In genomic region chr12:106840150-106840651, GRCm38 (mm10) we compare ENCODE assay signal across 25 mouse cellular contexts.
DNase-seq lines count a peak whose midpoint lies in the region; ATAC-seq and TF ChIP-seq lines count a peak whose summit lies in the region.
"Had no signal": no experiment of that assay in that cellular context is flagged by ENCODE, and none has a peak within 500 bp of the region (broad histone marks: within the 10 kb centered on the region; RNA-seq: fewer than 3 reads in every experiment).

No protein-coding gene starts in this region.

- peaks cover 38% of the 10 kb centered on the region for H3K4me1 ChIP-seq in midbrain, embryonic 10.5 days
- H3K4me1 ChIP-seq in midbrain, postnatal 0 days (ENCODE audit: insufficient read depth, low read length), result no peaks in the 10 kb centered on the region
- peaks cover 24% of the 10 kb centered on the region for H3K4me1 ChIP-seq in forebrain, embryonic 11.5 days (replicated peaks; ENCODE audit: control insufficient read depth, insufficient read depth, low read length)
- H3K4me1 ChIP-seq in forebrain, embryonic 14.5 days (ENCODE audit: control insufficient read depth, insufficient read depth, low read length), result peaks cover 26% of the 10 kb centered on the region
- H3K4me1 ChIP-seq in midbrain, embryonic 15.5 days, result peaks cover 25% of the 10 kb centered on the region
- H3K4me1 ChIP-seq: heart, embryonic 15.5 days; liver, embryonic 12.5 days had no signal

- H3K27me3 ChIP-seq in midbrain, embryonic 10.5 days (ENCODE audit: low read depth, poor library complexity, severe bottlenecking), result peaks cover 26% of the 10 kb centered on the region
- no peaks in the 10 kb centered on the region for H3K27me3 ChIP-seq in midbrain, postnatal 0 days (ENCODE audit: insufficient read depth, low read length)
- H3K27me3 ChIP-seq in forebrain, embryonic 11.5 days (ENCODE audit: control insufficient read depth, insufficient read depth, low read length), result no peaks in the 10 kb centered on the region
- no peaks in the 10 kb centered on the region for H3K27me3 ChIP-seq in forebrain, embryonic 14.5 days (replicated peaks; ENCODE audit: control insufficient read depth, insufficient read depth, low read length)
- no peaks in the 10 kb centered on the region for H3K27me3 ChIP-seq in midbrain, embryonic 15.5 days (replicated peaks)
- H3K27me3 ChIP-seq: CH12.LX; embryonic facial prominence, embryonic 13.5 days; heart, embryonic 15.5 days; liver, embryonic 12.5 days had no signal

- H3K4me2 ChIP-seq in midbrain, postnatal 0 days (ENCODE audit: low read depth, low read length, poor library complexity, severe bottlenecking), result no peak overlapping the region
- no peak overlapping the region for H3K4me2 ChIP-seq in forebrain, embryonic 11.5 days (ENCODE audit: low read depth, low read length, severe bottlenecking)
- no peak overlapping the region for H3K4me2 ChIP-seq in forebrain, embryonic 14.5 days (ENCODE audit: low read length)
- H3K4me2 ChIP-seq in midbrain, embryonic 15.5 days, result no peak overlapping the region
- H3K4me2 ChIP-seq: embryonic facial prominence, embryonic 13.5 days; heart, embryonic 15.5 days; hindbrain, embryonic 13.5 days; liver, embryonic 12.5 days had no signal

- no peak for ATAC-seq in midbrain, postnatal 0 days (ENCODE audit: low FRiP score)
- ATAC-seq in forebrain, embryonic 11.5 days (replicated peaks; ENCODE audit: low FRiP score), result peak; percentile 26; the same call in 1 of the 2 replicates
- peak; percentile 45; the same call in 1 of the 2 replicates for ATAC-seq in forebrain, embryonic 14.5 days
- 0 out of 2 replicates have a peak, but pooled peaks have one; percentile 14 for ATAC-seq in midbrain, embryonic 15.5 days (replicated peaks)
- ATAC-seq: activated CD4-positive, CD25-positive, alpha-beta regulatory T cell, adult 4 months; intestine, postnatal 0 days; liver, embryonic 12.5 days; liver, postnatal 0 days had no signal

- TF ChIP-seq CTCF in midbrain, postnatal 0 days (IDR thresholded peaks at IDR 0.05), result no peak
- TF ChIP-seq CTCF in gastrocnemius, adult 2 months (IDR thresholded peaks at IDR 0.05), result no peak

- peak overlapping the region; percentile 23 for H3K27ac ChIP-seq in midbrain, embryonic 10.5 days (replicated peaks)
- H3K27ac ChIP-seq in midbrain, postnatal 0 days (ENCODE audit: low read depth, low read length), result no peak overlapping the region
- peak overlapping the region; percentile 71 for H3K27ac ChIP-seq in forebrain, embryonic 11.5 days (ENCODE audit: low read depth, low read length)
- H3K27ac ChIP-seq in forebrain, embryonic 14.5 days (ENCODE audit: low read depth, low read length), result no peak overlapping the region
- no peak overlapping the region for H3K27ac ChIP-seq in midbrain, embryonic 15.5 days
- no peak overlapping the region for H3K27ac ChIP-seq in gastrocnemius, adult 2 months
- H3K27ac ChIP-seq: embryonic facial prominence, embryonic 13.5 days; heart, embryonic 15.5 days; liver, embryonic 12.5 days had no signal

- intact Hi-C loops in gastrocnemius, adult 2 months (cut with DNase I), result no loop called here

- H3K9ac ChIP-seq in midbrain, postnatal 0 days (replicated peaks; ENCODE audit: low read length, poor library complexity, severe bottlenecking), result no peak overlapping the region
- peak overlapping the region; percentile 16; the same call in 1 of the 2 replicates for H3K9ac ChIP-seq in forebrain, embryonic 11.5 days (ENCODE audit: low read length)
- H3K9ac ChIP-seq in forebrain, embryonic 14.5 days (ENCODE audit: low read length), result no peak overlapping the region
- H3K9ac ChIP-seq in midbrain, embryonic 15.5 days, result no peak overlapping the region
- H3K9ac ChIP-seq: embryonic facial prominence, embryonic 13.5 days; heart, embryonic 15.5 days; hindbrain, embryonic 13.5 days; liver, embryonic 12.5 days; liver, postnatal 0 days had no signal

- H3K9me3 ChIP-seq in midbrain, embryonic 10.5 days (replicated peaks), result no peaks in the 10 kb centered on the region
- no peaks in the 10 kb centered on the region for H3K9me3 ChIP-seq in midbrain, postnatal 0 days (ENCODE audit: low read length)
- no peaks in the 10 kb centered on the region for H3K9me3 ChIP-seq in forebrain, embryonic 11.5 days (ENCODE audit: control insufficient read depth, low read length)
- H3K9me3 ChIP-seq in forebrain, embryonic 14.5 days (replicated peaks; ENCODE audit: control insufficient read depth, low read length), result no peaks in the 10 kb centered on the region
- no peaks in the 10 kb centered on the region for H3K9me3 ChIP-seq in midbrain, embryonic 15.5 days
- H3K9me3 ChIP-seq: heart, embryonic 15.5 days; hindbrain, embryonic 13.5 days; liver, embryonic 12.5 days had no signal

- 54% methylated on average over 9 of the region's 9 CpGs for WGBS in midbrain, embryonic 10.5 days
- WGBS in midbrain, postnatal 0 days, result 37% methylated on average over 9 of the region's 9 CpGs
- 27% methylated on average over 9 of the region's 9 CpGs for WGBS in forebrain, embryonic 11.5 days
- WGBS in forebrain, embryonic 14.5 days, result 5% methylated on average over 9 of the region's 9 CpGs
- WGBS in midbrain, embryonic 15.5 days, result 36% methylated on average over 9 of the region's 9 CpGs

- no peak for DNase-seq in midbrain, embryonic 10.5 days (ENCODE audit: low spot score)
- DNase-seq in midbrain, postnatal 0 days (ENCODE audit: low spot score), result no peak
- DNase-seq in forebrain, embryonic 11.5 days (ENCODE audit: low spot score), result no peak
- peak; percentile 55 for DNase-seq in forebrain, embryonic 14.5 days (ENCODE audit: low spot score)
- no peak for DNase-seq in neural tube, embryonic 10.5 days (ENCODE audit: extremely low spot score, low spot score)
- no peak for DNase-seq in gastrocnemius, adult 2 months
- DNase-seq: adrenal gland, adult 2 months; B cell, adult 2 months; cerebellum, adult 8-10 months; cerebellum, postnatal 36 days; gastrocnemius, postnatal 14 days; kidney, postnatal 25 days; left cerebral cortex, postnatal 4 days; liver, postnatal 0 days; lung, postnatal 36 days; spleen, adult 18-20 months; thymus, postnatal 14 days had no signal

- H3K36me3 ChIP-seq in midbrain, embryonic 10.5 days, result no peaks in the 10 kb centered on the region
- H3K36me3 ChIP-seq in midbrain, postnatal 0 days (ENCODE audit: insufficient read depth, low read length), result no peaks in the 10 kb centered on the region
- no peaks in the 10 kb centered on the region for H3K36me3 ChIP-seq in forebrain, embryonic 11.5 days (ENCODE audit: control insufficient read depth, insufficient read depth, low read length)
- H3K36me3 ChIP-seq in forebrain, embryonic 14.5 days (ENCODE audit: control insufficient read depth, insufficient read depth, low read length), result no peaks in the 10 kb centered on the region
- H3K36me3 ChIP-seq in midbrain, embryonic 15.5 days (replicated peaks), result no peaks in the 10 kb centered on the region
- H3K36me3 ChIP-seq: embryonic facial prominence, embryonic 13.5 days; heart, embryonic 15.5 days; hindbrain, embryonic 13.5 days; liver, embryonic 12.5 days had no signal

- no peak overlapping the region for H3K4me3 ChIP-seq in midbrain, embryonic 10.5 days
- H3K4me3 ChIP-seq in midbrain, postnatal 0 days (ENCODE audit: low read depth, low read length), result no peak overlapping the region
- no peak overlapping the region for H3K4me3 ChIP-seq in forebrain, embryonic 11.5 days (ENCODE audit: low read depth, low read length)
- H3K4me3 ChIP-seq in forebrain, embryonic 14.5 days (ENCODE audit: low read depth, low read length), result no peak overlapping the region
- no peak overlapping the region for H3K4me3 ChIP-seq in midbrain, embryonic 15.5 days
- no peak overlapping the region for H3K4me3 ChIP-seq in gastrocnemius, adult 2 months
- H3K4me3 ChIP-seq: embryonic facial prominence, embryonic 13.5 days; heart, embryonic 15.5 days; hindbrain, embryonic 13.5 days; liver, embryonic 12.5 days had no signal

Comparison
In these comparisons a context has a peak if more than half of its experiments do, and no peak if none do; other contexts are left out.
1. H3K27ac ChIP-seq: peak in midbrain, embryonic 10.5 days (single experiment) and forebrain, embryonic 11.5 days (single experiment); none in midbrain, postnatal 0 days (single experiment), forebrain, embryonic 14.5 days (single experiment), midbrain, embryonic 15.5 days (single experiment) and gastrocnemius, adult 2 months (single experiment).